Mouse (Mus musculus) lung, embryonic 14.5 days (tissue): ENCODE measurements around the gene Pbx3. TPM values are rescaled to one million over a fixed set of nuclear protein-coding genes. Genes with fewer than 3 reads are reported as not detected.

ENCODE experiments used
- ATAC-seq: fragments of 200-750 bp; cut with Nextera tagmentation; 2 replicates; pipeline ENCODE4 v1.8.0; 2017; ENCODE audit warnings: mild to moderate bottlenecking, moderate TSS enrichment, moderate library complexity; ENCODE audit not compliant: insufficient read depth
- DNase-seq: peaks from one replicate; pipeline ENCODE4 v3.0.0-alpha.2; 2015
- H3K27ac ChIP-seq: fragments of 300-500 bp; sonication (generic); 2 replicates; pipeline ENCODE4 v1.5.1; 2014; ENCODE audit warnings: low read depth, mild to moderate bottlenecking, moderate library complexity
- H3K27me3 ChIP-seq: fragments of 300-500 bp; sonication (generic); 2 replicates; pipeline ENCODE4 v1.6.1; 2014; ENCODE audit warnings: low read length, control low read depth; ENCODE audit not compliant: insufficient read depth
- H3K36me3 ChIP-seq: fragments of 300-500 bp; sonication (generic); 2 replicates; pipeline ENCODE4 v1.6.1; 2014; ENCODE audit warnings: control low read depth; ENCODE audit not compliant: insufficient read depth
- H3K4me1 ChIP-seq: fragments of 300-500 bp; sonication (generic); 2 replicates; pipeline ENCODE4 v1.6.1; 2014; ENCODE audit warnings: antibody characterized with exemption, control low read depth; ENCODE audit not compliant: insufficient read depth
- H3K4me2 ChIP-seq: fragments of 300-500 bp; sonication (generic); 2 replicates; pipeline ENCODE4 v1.6.1; 2014; ENCODE audit warnings: mild to moderate bottlenecking
- H3K4me3 ChIP-seq: fragments of 300-500 bp; sonication (generic); 2 replicates; pipeline ENCODE4 v1.5.1; 2014; ENCODE audit warnings: low read depth, low read length
- H3K9ac ChIP-seq: fragments of 300-500 bp; sonication (generic); 2 replicates; pipeline ENCODE4 v1.6.1; 2014
- H3K9me3 ChIP-seq: fragments of 300-500 bp; sonication (generic); 2 replicates; pipeline ENCODE4 v1.6.1; 2016; ENCODE audit warnings: low read depth, low read length, control low read depth
- CTCF ChIP-seq: IDR thresholded peaks from 2 replicates; pipeline ENCODE4 v1.5.1; 2016; ENCODE audit warnings: antibody characterized with exemption, low read depth
- WGBS: fragments of 180-500 bp; shearing (Covaris S2); extraction: QIAGEN DNeasy Blood & Tissue Kit; methylation state at CpG from one replicate; pipeline ENCODE4 v1.1.7; 2014; 5-methylcytosine and 5-hydroxymethylcytosine counted together
- polyA plus RNA-seq: library from polyadenylated mRNA; unstranded; fragments of >200 nt; fragmentation: Nextera tagmentation; extraction: Ambion mirVana; gene quantifications from 2 replicates; pipeline ENCODE4 v1.2.1, GENCODE M21; 2014

Pbx3 gene
- polyA plus RNA-seq, 1 experiment from 2014 or later = 38.4 TPM

DNA sequence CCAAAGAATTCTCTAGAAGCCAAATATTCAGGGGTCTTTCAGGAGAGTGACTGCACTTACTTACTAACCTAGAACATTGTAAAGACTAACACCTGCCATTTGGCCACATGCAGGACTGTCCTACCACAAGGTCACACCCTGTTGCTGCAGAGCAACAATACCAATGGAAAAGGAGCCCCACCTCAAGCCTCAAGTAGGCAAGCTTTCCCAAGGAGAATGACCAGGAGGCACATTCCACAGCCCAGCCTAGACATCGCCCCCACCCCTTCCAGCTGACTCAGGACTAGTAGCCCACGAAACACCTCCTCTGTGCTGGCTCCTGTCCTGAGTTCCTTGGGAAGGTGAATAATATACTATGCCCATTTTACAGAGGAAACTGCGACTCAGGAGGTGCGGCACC lies 222.4 kb downstream of the Pbx3 start:
- Histone ChIP-seq H3K4me1 (no peaks in the 10 kb centered on the region), H3K27ac (no peak overlapping the region), H3K9me3 (no peaks in the 10 kb centered on the region), H3K36me3 (no peaks in the 10 kb centered on the region), H3K9ac (no peak overlapping the region), H3K27me3 (no peaks in the 10 kb centered on the region), H3K4me3 (no peak overlapping the region), H3K4me2 (no peak overlapping the region)
- no peak for DNase-seq
- no peak for TF ChIP-seq CTCF
- 81% methylated on average over 4 of the region's 4 CpGs for WGBS
- ATAC-seq = no peak

DNA sequence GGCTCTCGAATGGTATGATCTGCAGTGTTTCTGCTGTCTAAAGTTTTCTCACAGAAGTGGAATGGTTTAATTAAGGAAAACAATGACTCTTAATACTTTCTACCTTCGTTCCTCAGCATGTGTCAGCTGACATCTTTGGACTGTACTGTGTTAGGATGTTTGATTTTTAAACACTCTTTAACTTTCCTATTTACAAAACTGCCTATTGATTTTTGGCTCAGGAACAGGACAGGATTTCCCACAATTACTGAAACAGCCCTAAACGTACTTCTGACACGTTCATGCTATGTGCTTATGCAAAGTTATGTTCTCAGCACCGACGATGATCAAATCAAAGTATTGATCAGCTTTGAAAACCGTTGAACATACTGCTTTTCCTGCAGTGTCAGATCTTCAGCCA lies 224.7 kb downstream of the Pbx3 start:
- Histone ChIP-seq H3K4me1 (no peaks in the 10 kb centered on the region), H3K27ac (no peak overlapping the region), H3K36me3 (no peaks in the 10 kb centered on the region), H3K27me3 (no peaks in the 10 kb centered on the region), H3K9me3 (no peaks in the 10 kb centered on the region), H3K4me2 (no peak overlapping the region), H3K9ac (no peak overlapping the region), H3K4me3 (no peak overlapping the region)
- DNase-seq (no peak), ATAC-seq (no peak)
- TF ChIP-seq CTCF = no peak
- WGBS = 50% methylated on average over 7 of the region's 7 CpGs

DNA sequence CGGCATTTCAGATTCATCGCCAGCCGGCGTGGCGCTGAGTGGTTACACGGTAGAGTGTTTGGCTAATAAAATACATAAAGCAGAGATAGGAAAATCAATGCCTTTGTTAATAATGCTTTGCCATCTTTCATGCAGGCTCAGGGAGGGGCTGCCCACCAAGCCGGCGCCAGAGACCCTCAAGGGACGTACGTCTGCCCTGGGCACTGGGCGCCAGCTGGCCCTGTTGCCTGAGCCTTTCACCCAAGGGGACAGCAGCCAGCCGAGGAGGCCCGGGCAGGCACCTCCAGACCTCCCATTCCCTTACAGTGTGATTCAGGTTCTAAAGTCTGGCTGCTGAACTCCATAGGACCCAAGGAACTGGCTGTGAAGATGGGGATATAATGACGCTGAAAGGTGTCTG lies 225.5 kb downstream of the Pbx3 start:
- H3K4me3 ChIP-seq = no peak overlapping the region
- H3K9me3 ChIP-seq = no peaks in the 10 kb centered on the region
- H3K27me3 ChIP-seq = no peaks in the 10 kb centered on the region
- no peaks in the 10 kb centered on the region for H3K4me1 ChIP-seq
- H3K4me2 ChIP-seq = no peak overlapping the region
- no peak overlapping the region for H3K9ac ChIP-seq
- DNase-seq (no peak), ATAC-seq (no peak)
- H3K27ac ChIP-seq = no peak overlapping the region
- 85% methylated on average over 14 of the region's 14 CpGs for WGBS
- H3K36me3 ChIP-seq = no peaks in the 10 kb centered on the region
- no peak for TF ChIP-seq CTCF

DNA sequence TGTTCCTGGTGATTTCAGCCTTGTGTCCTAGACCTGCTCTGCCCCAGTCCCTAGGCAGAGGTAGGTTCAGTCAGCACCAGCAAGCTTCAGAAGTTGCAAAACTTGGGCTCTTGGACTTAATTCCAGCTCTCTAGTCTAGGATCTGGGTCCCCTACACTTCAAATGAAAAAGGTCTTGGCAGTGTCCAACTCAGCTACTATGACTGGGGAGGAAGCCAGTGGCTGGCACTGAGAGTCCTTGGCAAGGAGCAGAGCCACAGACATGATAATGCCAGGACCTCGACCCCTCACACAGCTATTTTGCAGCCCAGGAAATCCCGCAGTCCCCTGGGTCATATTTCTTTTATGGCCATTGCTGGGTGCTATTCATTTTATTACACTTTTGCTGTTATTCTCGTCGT lies 225.9 kb downstream of the Pbx3 start:
- H3K27me3 ChIP-seq = no peaks in the 10 kb centered on the region
- H3K9ac ChIP-seq = no peak overlapping the region
- ATAC-seq = no peak
- H3K27ac ChIP-seq = no peak overlapping the region
- H3K36me3 ChIP-seq = no peaks in the 10 kb centered on the region
- WGBS = 84% methylated on average over 4 of the region's 4 CpGs
- H3K4me2 ChIP-seq = no peak overlapping the region
- H3K9me3 ChIP-seq = no peaks in the 10 kb centered on the region
- no peak overlapping the region for H3K4me3 ChIP-seq
- no peak for DNase-seq
- TF ChIP-seq CTCF = no peak
- no peaks in the 10 kb centered on the region for H3K4me1 ChIP-seq

DNA sequence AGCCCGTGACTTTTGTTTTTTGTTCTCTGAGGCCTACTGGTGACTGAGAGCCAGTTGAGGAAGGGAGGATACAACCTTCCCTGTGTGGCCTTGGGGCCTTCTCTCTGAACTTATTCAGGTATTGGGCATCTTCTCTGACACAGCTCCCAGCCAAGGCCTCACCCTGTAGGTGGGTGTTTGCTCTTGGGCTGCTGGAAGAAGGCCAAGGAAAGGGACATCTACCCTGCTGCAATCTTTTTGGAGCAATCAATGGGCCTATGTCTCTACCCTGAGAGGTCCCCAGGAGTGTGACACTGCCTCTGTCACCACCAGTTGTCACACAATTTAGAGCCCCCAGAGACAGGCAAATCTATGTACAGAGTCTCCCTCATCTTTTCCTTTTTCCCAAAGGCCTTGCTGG lies 226.5 kb downstream of the Pbx3 start:
- Histone ChIP-seq H3K27me3 (no peaks in the 10 kb centered on the region), H3K9ac (no peak overlapping the region), H3K27ac (no peak overlapping the region), H3K4me3 (no peak overlapping the region), H3K9me3 (no peaks in the 10 kb centered on the region), H3K4me2 (no peak overlapping the region), H3K4me1 (no peaks in the 10 kb centered on the region), H3K36me3 (no peaks in the 10 kb centered on the region)
- DNase-seq = no peak
- TF ChIP-seq CTCF = no peak
- WGBS = 88% methylated on average over 1 of the region's 1 CpGs
- ATAC-seq = no peak

DNA sequence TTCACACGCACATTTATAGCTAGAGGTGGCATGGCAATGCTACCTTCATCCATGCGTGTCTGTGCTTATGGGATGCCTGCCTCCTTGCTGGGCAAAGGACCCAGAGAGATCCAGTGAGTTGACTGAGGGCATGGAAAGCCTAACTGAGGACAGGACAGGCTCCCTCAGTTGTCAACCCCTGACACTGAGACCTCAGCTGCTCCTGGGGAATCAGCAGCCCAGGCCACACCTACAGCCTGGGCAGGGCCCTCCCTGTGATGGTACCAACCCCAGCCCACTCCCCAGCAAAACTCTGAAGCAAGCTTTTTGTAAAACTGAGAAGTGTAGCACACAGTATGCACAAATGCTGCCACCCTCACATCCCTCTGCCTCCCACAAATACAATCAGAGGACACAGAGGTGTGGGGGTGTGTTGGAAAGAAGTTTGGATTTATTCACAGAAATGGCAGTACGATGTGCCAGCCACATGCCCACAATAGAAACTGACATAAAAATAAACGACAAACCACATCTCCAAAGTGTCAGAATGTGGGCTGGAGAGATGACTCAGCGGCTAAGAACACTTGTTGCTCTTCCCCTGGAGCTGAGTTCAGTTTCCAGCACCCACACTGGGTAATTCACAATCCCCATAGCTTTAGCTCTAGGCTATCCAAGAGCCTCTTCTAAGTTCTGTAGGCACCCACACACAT lies 233.3 kb downstream of the Pbx3 start:
- WGBS = 82% methylated on average over 5 of the region's 5 CpGs

DNA sequence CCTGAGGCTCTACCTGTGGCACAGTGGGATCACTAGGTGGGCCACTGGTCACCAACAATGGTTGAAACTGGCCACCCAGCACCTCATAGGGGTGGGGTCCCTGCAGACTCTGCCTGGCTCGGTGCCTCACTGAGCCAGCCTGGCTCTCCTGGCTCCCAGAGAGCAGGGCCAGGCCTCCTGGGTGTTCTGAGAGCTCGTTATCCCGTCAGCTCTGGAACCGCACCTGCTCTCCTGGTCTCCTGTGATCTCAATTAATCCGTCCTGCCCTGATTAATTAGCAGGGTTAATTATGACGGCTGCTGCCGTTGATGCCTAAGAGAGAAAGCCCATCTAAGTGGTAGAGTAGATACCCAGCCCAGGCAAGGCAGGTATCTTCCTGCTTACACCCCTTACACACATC lies 237.6 kb downstream of the Pbx3 start:
- no peak for ATAC-seq
- H3K27ac ChIP-seq = no peak overlapping the region
- TF ChIP-seq CTCF = no peak
- no peaks in the 10 kb centered on the region for H3K9me3 ChIP-seq
- H3K9ac ChIP-seq = no peak overlapping the region
- no peak for DNase-seq
- no peak overlapping the region for H3K4me3 ChIP-seq
- H3K27me3 ChIP-seq = no peaks in the 10 kb centered on the region
- no peaks in the 10 kb centered on the region for H3K36me3 ChIP-seq
- WGBS = 83% methylated on average over 7 of the region's 7 CpGs
- no peaks in the 10 kb centered on the region for H3K4me1 ChIP-seq
- H3K4me2 ChIP-seq = no peak overlapping the region

More for the DNA sequence above, 233.3 kb downstream of the Pbx3 start:
- H3K9ac ChIP-seq = no peak overlapping the region
- H3K27me3 ChIP-seq = no peaks in the 10 kb centered on the region
- no peaks in the 10 kb centered on the region for H3K36me3 ChIP-seq
- DNase-seq = no peak
- no peak for ATAC-seq
- no peaks in the 10 kb centered on the region for H3K9me3 ChIP-seq
- H3K4me1 ChIP-seq = no peaks in the 10 kb centered on the region
- no peak for TF ChIP-seq CTCF
- H3K4me2 ChIP-seq = no peak overlapping the region
- no peak overlapping the region for H3K27ac ChIP-seq
- H3K4me3 ChIP-seq = no peak overlapping the region
